Mouse (Mus musculus) stomach, embryonic 14.5 days (tissue): ENCODE measurements around the gene Npepl1. TPM values are rescaled to one million over a fixed set of nuclear protein-coding genes. Genes with fewer than 3 reads are reported as not detected.

Source experiments
- ATAC-seq: fragments of 200-750 bp; cut with Nextera tagmentation; 2 replicates; pipeline ENCODE4 v1.8.0; 2017; ENCODE audit warnings: low read depth, moderate TSS enrichment; ENCODE audit not compliant: insufficient number of reproducible peaks, insufficient read depth, low FRiP score
- H3K27ac ChIP-seq: fragments of 300-500 bp; sonication (generic); 2 replicates; pipeline ENCODE4 v1.5.1; 2014; ENCODE audit warnings: mild to moderate bottlenecking, low read length, moderate library complexity, mixed read lengths
- H3K27me3 ChIP-seq: fragments of 300-500 bp; sonication (generic); 2 replicates; pipeline ENCODE4 v1.6.1; 2014; ENCODE audit warnings: low read length, control low read depth, mixed read lengths; ENCODE audit not compliant: control insufficient read depth, insufficient read depth
- H3K36me3 ChIP-seq: fragments of 300-500 bp; sonication (generic); 2 replicates; pipeline ENCODE4 v1.6.1; 2014; ENCODE audit warnings: mild to moderate bottlenecking, control low read depth, low read length, moderate library complexity, mixed read lengths; ENCODE audit not compliant: control insufficient read depth, insufficient read depth
- H3K4me1 ChIP-seq: fragments of 300-500 bp; sonication (generic); 2 replicates; pipeline ENCODE4 v1.6.1; 2014; ENCODE audit warnings: low read length, control low read depth, mixed read lengths; ENCODE audit not compliant: control insufficient read depth, insufficient read depth
- H3K4me2 ChIP-seq: fragments of 300-500 bp; sonication (generic); replicated peaks from 2 replicates; pipeline ENCODE4 v1.6.1; 2014; ENCODE audit warnings: low read depth, low read length, control low read depth
- H3K4me3 ChIP-seq: fragments of 300-500 bp; sonication (generic); 2 replicates; pipeline ENCODE4 v1.5.1; 2014; ENCODE audit warnings: low read depth, low read length, control low read depth
- H3K9ac ChIP-seq: fragments of 300-500 bp; sonication (generic); replicated peaks from 2 replicates; pipeline ENCODE4 v1.6.1; 2014; ENCODE audit warnings: low read depth, mild to moderate bottlenecking, control low read depth, low read length, moderate library complexity, mixed read lengths
- H3K9me3 ChIP-seq: fragments of 300-500 bp; sonication (generic); 2 replicates; pipeline ENCODE4 v1.6.1; 2016; ENCODE audit warnings: low read depth, low read length, control low read depth; ENCODE audit not compliant: control insufficient read depth
- WGBS: fragments of 180-500 bp; shearing (Covaris S2); extraction: QIAGEN DNeasy Blood & Tissue Kit; methylation state at CpG from one replicate; pipeline ENCODE4 v1.1.7; 2014; 5-methylcytosine and 5-hydroxymethylcytosine counted together
- polyA plus RNA-seq: library from polyadenylated mRNA; unstranded; fragments of >200 nt; fragmentation: Nextera tagmentation; extraction: Ambion mirVana; gene quantifications from 2 replicates; pipeline ENCODE4 v1.2.1, GENCODE M21; 2014

Gene Npepl1
- polyA plus RNA-seq, 1 experiment from 2014 or later: 48.1 TPM

DNA sequence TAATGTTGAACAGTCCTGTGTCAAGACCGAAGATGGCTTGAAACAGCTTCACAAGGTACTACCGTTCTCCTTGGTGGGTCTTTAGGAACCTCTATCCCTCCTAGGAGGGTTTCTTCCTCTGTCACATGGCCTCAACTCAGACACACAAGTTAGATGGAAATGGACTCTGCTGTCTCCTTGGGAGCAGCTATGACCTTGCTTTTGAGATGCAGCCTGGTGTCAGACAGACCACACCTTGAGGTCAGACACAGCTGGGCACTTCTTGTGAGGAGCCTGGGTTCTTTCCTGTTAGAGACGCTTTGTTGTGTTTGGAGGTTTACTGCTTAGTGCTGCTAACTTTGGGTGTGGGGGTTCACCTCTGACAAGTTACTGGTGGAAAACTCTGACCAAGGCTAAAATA is 15.1 kb upstream of the Npepl1 start:
- H3K27me3 ChIP-seq: no peaks in the 10 kb centered on the region
- H3K4me2 ChIP-seq: no peak overlapping the region
- no peaks in the 10 kb centered on the region for H3K9me3 ChIP-seq
- H3K27ac ChIP-seq: no peak overlapping the region
- 95% methylated on average over 3 of the region's 3 CpGs for WGBS
- no peak overlapping the region for H3K4me3 ChIP-seq
- H3K9ac ChIP-seq: no peak overlapping the region
- no peak for ATAC-seq
- peaks cover 45% of the 10 kb centered on the region for H3K36me3 ChIP-seq
- no peaks in the 10 kb centered on the region for H3K4me1 ChIP-seq

GRCm38 (mm10) chr2:174102399-174102798 is 7.8 kb upstream of the Npepl1 start:
- no peak overlapping the region for H3K27ac ChIP-seq
- 54% methylated on average over 7 of the region's 7 CpGs for WGBS

GRCm38 (mm10) chr2:174103527-174103926 is 6.6 kb upstream of the Npepl1 start:
- no peaks in the 10 kb centered on the region for H3K4me1 ChIP-seq
- H3K4me2 ChIP-seq: no peak overlapping the region
- 83% methylated on average over 4 of the region's 4 CpGs for WGBS

More at GRCm38 (mm10) chr2:174102399-174102798, 7.8 kb upstream of the Npepl1 start:
- no peaks in the 10 kb centered on the region for H3K9me3 ChIP-seq
- no peak overlapping the region for H3K4me2 ChIP-seq
- peaks cover 14% of the 10 kb centered on the region for H3K36me3 ChIP-seq
- no peak overlapping the region for H3K9ac ChIP-seq
- no peaks in the 10 kb centered on the region for H3K27me3 ChIP-seq
- H3K4me3 ChIP-seq: no peak overlapping the region
- H3K4me1 ChIP-seq: no peaks in the 10 kb centered on the region
- ATAC-seq: no peak

GRCm38 (mm10) chr2:174107375-174107774 is 2.8 kb upstream of the Npepl1 start:
- Histone ChIP-seq H3K27me3 (no peaks in the 10 kb centered on the region), H3K4me1 (peaks cover 12% of the 10 kb centered on the region; the same call in 1 of the 2 replicates), H3K4me3 (no peak overlapping the region), H3K9ac (no peak overlapping the region), H3K36me3 (no peaks in the 10 kb centered on the region), H3K27ac (no peak overlapping the region), H3K4me2 (no peak overlapping the region), H3K9me3 (no peaks in the 10 kb centered on the region)
- 55% methylated on average over 3 of the region's 3 CpGs for whole genome bisulfite sequencing
- no peak for ATAC-seq

More at GRCm38 (mm10) chr2:174103527-174103926, 6.6 kb upstream of the Npepl1 start:
- Histone ChIP-seq H3K9me3 (no peaks in the 10 kb centered on the region), H3K4me3 (no peak overlapping the region), H3K27ac (no peak overlapping the region), H3K27me3 (no peaks in the 10 kb centered on the region), H3K36me3 (peaks cover 4% of the 10 kb centered on the region; the same call in 1 of the 2 replicates), H3K9ac (no peak overlapping the region)
- ATAC-seq: no peak

- Histone ChIP-seq H3K4me1 (peaks cover 12% of the 10 kb centered on the region; the same call in 1 of the 2 replicates), H3K9me3 (no peaks in the 10 kb centered on the region), H3K4me2 (peak overlapping the region; percentile 94), H3K9ac (peak overlapping the region; percentile 89), H3K4me3 (peak overlapping the region; percentile 45), H3K36me3 (peaks cover 2% of the 10 kb centered on the region; the same call in 1 of the 2 replicates), H3K27ac (peak overlapping the region; percentile 28; the same call in 1 of the 2 replicates), H3K27me3 (no peaks in the 10 kb centered on the region)
- ATAC-seq: peak; percentile 36
- WGBS: 50% methylated on average over 33 of the region's 33 CpGs
Observed at GRCm38 (mm10) chr2:174110783-174111549, 817 bp downstream of the Npepl1 start.

DNA sequence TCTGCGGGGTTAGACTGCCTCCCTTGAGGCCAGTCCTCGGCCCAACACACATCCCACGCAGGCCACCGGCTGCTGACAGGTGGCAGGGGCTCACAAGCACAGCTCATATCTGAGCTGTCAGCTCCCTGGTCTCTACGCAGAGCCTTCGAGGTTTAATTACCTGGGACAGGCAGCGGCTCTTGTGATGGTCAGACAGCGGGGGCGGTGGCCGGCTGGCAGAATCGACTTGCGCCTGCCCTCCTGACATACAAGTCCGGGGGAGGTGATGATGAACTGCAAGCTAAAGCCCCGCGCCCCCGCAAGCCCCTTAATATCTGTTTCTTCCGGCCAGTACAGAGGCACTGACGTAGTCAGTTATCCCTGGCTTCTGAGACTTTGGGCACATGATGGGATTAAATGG is 2.8 kb downstream of the Npepl1 start:
- no peak for ATAC-seq
- Histone ChIP-seq H3K4me2 (no peak overlapping the region), H3K27ac (no peak overlapping the region), H3K9ac (no peak overlapping the region), H3K36me3 (peaks cover 3% of the 10 kb centered on the region; the same call in 1 of the 2 replicates), H3K27me3 (no peaks in the 10 kb centered on the region), H3K4me3 (no peak overlapping the region), H3K4me1 (peaks cover 12% of the 10 kb centered on the region; the same call in 1 of the 2 replicates), H3K9me3 (no peaks in the 10 kb centered on the region)
- WGBS: 66% methylated on average over 18 of the region's 18 CpGs

DNA sequence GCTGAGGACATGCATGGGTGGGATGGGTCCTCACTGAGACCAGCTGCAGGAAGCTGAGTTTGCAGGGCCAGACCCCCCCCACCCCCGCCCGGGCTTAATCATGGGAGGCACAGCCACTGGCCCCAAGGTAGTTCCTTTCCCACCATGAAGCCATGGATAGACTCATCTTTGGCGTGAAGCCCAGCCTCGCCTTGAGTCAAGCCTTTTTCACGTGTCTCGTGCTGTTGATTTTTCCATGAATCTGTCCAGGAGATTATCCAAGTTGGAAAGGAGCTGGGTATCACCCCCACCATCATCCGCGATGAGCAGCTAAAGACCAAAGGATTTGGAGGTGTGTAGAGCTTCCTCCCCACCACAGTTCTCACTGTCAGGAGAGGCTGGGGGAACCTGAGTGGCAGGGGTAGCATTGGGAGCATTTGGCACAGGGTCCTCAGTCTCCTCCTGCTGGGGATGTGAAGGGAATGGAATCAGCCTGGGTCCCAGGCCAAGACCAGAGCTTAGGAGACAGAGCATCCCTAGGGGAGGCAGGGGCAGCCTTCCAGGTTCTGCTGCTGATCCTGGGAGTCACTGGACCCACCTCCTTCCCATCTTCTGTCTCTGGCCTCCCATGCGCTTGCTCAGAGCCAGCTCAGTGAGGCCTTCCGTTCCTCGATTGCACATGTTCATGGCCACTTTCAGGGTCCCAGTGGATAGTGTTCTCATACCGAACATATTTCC is 4.2 kb downstream of the Npepl1 start:
- Histone ChIP-seq H3K27ac (no peak overlapping the region), H3K4me2 (no peak overlapping the region), H3K4me3 (no peak overlapping the region), H3K9me3 (no peaks in the 10 kb centered on the region), H3K27me3 (no peaks in the 10 kb centered on the region), H3K36me3 (peaks cover 9% of the 10 kb centered on the region), H3K4me1 (peaks cover 12% of the 10 kb centered on the region; the same call in 1 of the 2 replicates), H3K9ac (no peak overlapping the region)
- WGBS: 87% methylated on average over 12 of the region's 12 CpGs
- no peak for ATAC-seq

GRCm38 (mm10) chr2:174116929-174117328 is 6.8 kb downstream of the Npepl1 start:
- 74% methylated on average over 16 of the region's 16 CpGs for WGBS
- H3K9ac ChIP-seq: no peak overlapping the region
- no peak for ATAC-seq
- H3K4me2 ChIP-seq: no peak overlapping the region
- peaks cover 24% of the 10 kb centered on the region for H3K36me3 ChIP-seq
- H3K4me3 ChIP-seq: no peak overlapping the region
- no peaks in the 10 kb centered on the region for H3K27me3 ChIP-seq
- H3K9me3 ChIP-seq: no peaks in the 10 kb centered on the region
- no peak overlapping the region for H3K27ac ChIP-seq
- no peaks in the 10 kb centered on the region for H3K4me1 ChIP-seq
